Mouse (Mus musculus): ENCODE results near the gene Zscan25. TPM values are rescaled to one million over a fixed set of nuclear protein-coding genes. Genes with fewer than 3 reads are reported as not detected.
"Not testable (repeated sequence)": the region's sequence is repeated elsewhere in the genome, so short reads cannot be mapped to it uniquely, and the experiment has no call there.

Zscan25 gene
- polyA plus RNA-seq, 1 experiment from 2014 or later, result 0.75 TPM

DNA sequence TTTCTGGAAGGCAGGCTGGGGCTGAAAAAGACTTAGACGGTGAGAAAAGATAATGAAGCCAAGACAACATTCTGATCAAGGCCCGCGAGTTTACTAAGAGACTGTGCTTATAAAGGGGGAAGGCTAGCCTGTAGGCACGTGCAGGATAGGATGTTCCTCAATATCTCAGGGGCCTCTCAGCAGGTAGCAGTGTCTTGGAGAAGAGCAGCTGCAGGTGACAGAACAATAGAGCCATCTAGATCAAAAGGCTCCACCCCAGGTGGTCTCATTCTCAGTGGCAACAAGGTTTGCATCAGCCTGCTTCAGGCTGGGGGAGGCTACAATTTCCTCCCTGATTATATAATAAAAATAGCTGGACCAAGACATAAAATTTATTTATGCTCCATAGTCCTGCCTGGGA is 21.5 kb downstream of the Zscan25 start:
- not testable (repeated sequence) for H3K4me1 ChIP-seq; H3K36me3 ChIP-seq; H3K9me3 ChIP-seq; ATAC-seq (ENCODE audit: insufficient number of reproducible peaks, insufficient read depth, low FRiP score, low TSS enrichment); H3K9ac ChIP-seq; H3K4me2 ChIP-seq (replicated peaks); H3K27me3 ChIP-seq; H3K27ac ChIP-seq; H3K4me3 ChIP-seq
- WGBS, result 69% methylated on average over 4 of the region's 4 CpGs

DNA sequence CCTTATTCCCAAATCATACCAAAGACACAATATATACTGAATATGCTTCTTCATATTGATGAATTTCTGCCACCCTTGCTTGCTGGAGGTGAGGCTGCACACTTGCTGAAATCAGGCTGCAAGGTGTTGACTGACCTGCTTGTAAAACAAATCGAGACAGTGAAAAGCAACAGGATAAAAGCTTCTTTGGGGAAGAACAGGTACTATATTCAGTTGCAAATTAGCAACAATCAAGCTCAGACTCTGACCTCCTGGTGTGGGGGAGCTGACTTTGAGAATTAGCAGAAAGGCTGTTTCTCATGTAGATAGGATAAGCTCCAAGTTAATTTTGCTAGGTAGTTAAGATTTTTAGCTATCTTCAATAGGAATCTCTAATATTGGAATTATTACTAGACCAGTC is 22.1 kb downstream of the Zscan25 start:
- ATAC-seq (ENCODE audit: insufficient number of reproducible peaks, insufficient read depth, low FRiP score, low TSS enrichment), result no peak
- no peaks in the 10 kb centered on the region for H3K27me3 ChIP-seq
- no peak overlapping the region for H3K4me3 ChIP-seq
- H3K4me2 ChIP-seq (replicated peaks), result no peak overlapping the region
- H3K4me1 ChIP-seq, result no peaks in the 10 kb centered on the region
- no peak overlapping the region for H3K27ac ChIP-seq
- WGBS, result 67% methylated on average over 1 of the region's 1 CpGs
- no peaks in the 10 kb centered on the region for H3K36me3 ChIP-seq
- H3K9ac ChIP-seq, result no peak overlapping the region
- H3K9me3 ChIP-seq, result no peaks in the 10 kb centered on the region

DNA sequence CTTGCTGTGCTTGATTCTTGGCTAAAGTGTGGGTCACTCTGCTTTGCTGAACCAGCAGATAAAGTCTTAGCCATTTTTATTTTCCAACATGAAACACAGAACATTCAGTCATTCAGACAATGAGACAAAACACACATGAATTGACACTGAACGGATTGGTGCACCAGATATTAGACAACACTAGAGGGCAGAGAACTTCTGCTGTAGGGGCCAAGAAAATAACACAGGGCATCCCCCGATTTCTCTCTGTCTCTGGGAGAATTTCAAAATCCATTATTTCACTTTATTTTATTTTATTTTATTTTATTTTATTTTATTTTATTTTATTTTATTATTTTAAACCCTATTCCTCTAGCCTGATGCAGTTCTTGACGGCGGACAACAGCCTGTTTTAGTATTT is 26.7 kb downstream of the Zscan25 start:
- not testable (repeated sequence) for H3K36me3 ChIP-seq; H3K9ac ChIP-seq; H3K4me2 ChIP-seq (replicated peaks); H3K4me1 ChIP-seq; H3K4me3 ChIP-seq; H3K9me3 ChIP-seq; H3K27ac ChIP-seq; ATAC-seq (ENCODE audit: insufficient number of reproducible peaks, insufficient read depth, low FRiP score, low TSS enrichment); H3K27me3 ChIP-seq
- 88% methylated on average over 4 of the region's 4 CpGs for WGBS

GRCm38 (mm10) chr5:145307811-145308210 is 27.5 kb downstream of the Zscan25 start:
- H3K9me3 ChIP-seq; H3K4me2 ChIP-seq (replicated peaks); H3K36me3 ChIP-seq; ATAC-seq (ENCODE audit: insufficient number of reproducible peaks, insufficient read depth, low FRiP score, low TSS enrichment); H3K4me1 ChIP-seq; H3K9ac ChIP-seq; H3K27ac ChIP-seq; H3K4me3 ChIP-seq; H3K27me3 ChIP-seq: not testable (repeated sequence)
- 81% methylated on average over 3 of the region's 3 CpGs for WGBS

- no peak overlapping the region for H3K4me3 ChIP-seq
Measured at GRCm38 (mm10) chr5:145313845-145314244, 33.5 kb downstream of the Zscan25 start.

DNA sequence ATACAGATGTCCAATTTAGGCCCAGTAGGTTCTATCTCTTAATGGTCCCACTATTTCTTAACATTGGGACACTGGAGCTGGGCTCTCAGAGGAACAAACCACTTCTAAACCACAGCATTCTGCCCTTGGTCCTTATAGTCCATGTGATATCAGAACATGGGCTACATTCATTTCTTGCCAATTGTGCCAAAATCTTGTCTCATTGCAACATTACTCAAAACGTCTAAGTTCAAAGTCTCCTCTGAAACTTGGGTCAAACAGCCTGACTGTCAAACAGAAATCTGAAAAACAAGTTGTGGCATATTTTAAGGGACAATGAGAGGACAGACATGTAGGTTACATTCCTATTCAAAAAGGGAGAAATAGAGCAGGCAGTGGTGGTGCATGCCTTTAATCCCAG is 36.8 kb downstream of the Zscan25 start:
- Histone ChIP-seq H3K27me3 (no peaks in the 10 kb centered on the region), H3K9me3 (peaks cover 9% of the 10 kb centered on the region), H3K4me1 (no peaks in the 10 kb centered on the region), H3K36me3 (no peaks in the 10 kb centered on the region), H3K4me2 (replicated peaks) (no peak overlapping the region), H3K9ac (no peak overlapping the region), H3K27ac (no peak overlapping the region), H3K4me3 (no peak overlapping the region)
- no peak for ATAC-seq (ENCODE audit: insufficient number of reproducible peaks, insufficient read depth, low FRiP score, low TSS enrichment)
- 84% methylated on average over 1 of the region's 1 CpGs for whole genome bisulfite sequencing

More at GRCm38 (mm10) chr5:145313845-145314244, 33.5 kb downstream of the Zscan25 start:
- H3K27ac ChIP-seq, result no peak overlapping the region
- no peak overlapping the region for H3K9ac ChIP-seq
- H3K4me1 ChIP-seq, result no peaks in the 10 kb centered on the region
- no peak for ATAC-seq (ENCODE audit: insufficient number of reproducible peaks, insufficient read depth, low FRiP score, low TSS enrichment)
- no peaks in the 10 kb centered on the region for H3K36me3 ChIP-seq
- H3K27me3 ChIP-seq, result no peaks in the 10 kb centered on the region
- peaks cover 9% of the 10 kb centered on the region for H3K9me3 ChIP-seq
- H3K4me2 ChIP-seq (replicated peaks), result no peak overlapping the region

DNA sequence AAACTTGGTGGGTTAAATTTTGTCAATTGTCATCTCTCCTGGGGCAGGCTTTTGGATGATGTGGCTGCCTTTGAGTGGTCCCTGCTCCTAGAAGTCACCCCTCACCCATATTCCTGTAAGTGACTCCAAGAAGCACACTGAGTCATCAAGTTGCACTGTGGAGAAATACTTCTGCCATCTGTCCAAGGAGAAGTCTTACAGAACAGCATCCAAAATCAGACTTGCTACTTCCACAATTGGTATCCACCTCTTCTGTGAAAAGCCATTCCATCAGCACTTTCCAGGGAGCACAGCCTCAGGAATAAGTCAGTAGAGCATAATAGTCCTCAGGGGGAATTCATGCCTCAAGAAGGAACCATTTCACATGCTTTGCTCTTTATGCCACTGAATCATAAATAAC is 58.5 kb downstream of the Zscan25 start:
- H3K9ac ChIP-seq; H3K36me3 ChIP-seq; ATAC-seq (ENCODE audit: insufficient number of reproducible peaks, insufficient read depth, low FRiP score, low TSS enrichment); H3K4me1 ChIP-seq; H3K4me3 ChIP-seq; H3K9me3 ChIP-seq; H3K4me2 ChIP-seq (replicated peaks); H3K27ac ChIP-seq; H3K27me3 ChIP-seq: not testable (repeated sequence)

Other genes with a start within 250 kb of the Zscan25 start
- gene Gm4871, start 247.7 kb upstream of the Zscan25 start, polyA plus RNA-seq (2016; fragmentation: Nextera tagmentation; extraction: Ambion mirVana), result not detected in 2 replicates
- gene 1700018F24Rik, start 237.5 kb upstream of the Zscan25 start, polyA plus RNA-seq (2016; fragmentation: Nextera tagmentation; extraction: Ambion mirVana), result not detected in 2 replicates
- 158 and 159 TPM in 2 replicates for gene Arpc1a, start 196.7 kb upstream of the Zscan25 start, polyA plus RNA-seq (2016; fragmentation: Nextera tagmentation; extraction: Ambion mirVana)
- gene Kpna7, start 196.5 kb upstream of the Zscan25 start, polyA plus RNA-seq (2016; fragmentation: Nextera tagmentation; extraction: Ambion mirVana), result not detected in 2 replicates
- gene Arpc1b, start 166.3 kb upstream of the Zscan25 start, polyA plus RNA-seq (2016; fragmentation: Nextera tagmentation; extraction: Ambion mirVana), result 132 and 134 TPM in 2 replicates
- gene Pdap1, start 140.3 kb upstream of the Zscan25 start, polyA plus RNA-seq (2016; fragmentation: Nextera tagmentation; extraction: Ambion mirVana), result 129 and 130 TPM in 2 replicates
- 218 and 235 TPM in 2 replicates for gene Bud31, start 140.1 kb upstream of the Zscan25 start, polyA plus RNA-seq (2016; fragmentation: Nextera tagmentation; extraction: Ambion mirVana)
- gene Ptcd1, start 113.4 kb upstream of the Zscan25 start, polyA plus RNA-seq (2016; fragmentation: Nextera tagmentation; extraction: Ambion mirVana), result 21.6 and 22.8 TPM in 2 replicates
- gene Cpsf4, start 113.3 kb upstream of the Zscan25 start, polyA plus RNA-seq (2016; fragmentation: Nextera tagmentation; extraction: Ambion mirVana), result 62.8 and 65.2 TPM in 2 replicates
- 539 and 600 TPM in 2 replicates for gene Atp5j2, start 88.4 kb upstream of the Zscan25 start, polyA plus RNA-seq (2016; fragmentation: Nextera tagmentation; extraction: Ambion mirVana)
- 9.4 and 9.5 TPM in 2 replicates for gene Zkscan14, start 78.6 kb upstream of the Zscan25 start, polyA plus RNA-seq (2016; fragmentation: Nextera tagmentation; extraction: Ambion mirVana)
- gene Zkscan5, start 75.9 kb upstream of the Zscan25 start, polyA plus RNA-seq (2016; fragmentation: Nextera tagmentation; extraction: Ambion mirVana), result 19.5 and 20.3 TPM in 2 replicates
- 36.6 and 39.6 TPM in 2 replicates for gene Zfp655, start 48.8 kb upstream of the Zscan25 start, polyA plus RNA-seq (2016; fragmentation: Nextera tagmentation; extraction: Ambion mirVana)
- not detected in 2 replicates for gene Cyp3a57, start 64.8 kb downstream of the Zscan25 start, polyA plus RNA-seq (2016; fragmentation: Nextera tagmentation; extraction: Ambion mirVana)
- not detected in 2 replicates for gene Cyp3a16, start 189.2 kb downstream of the Zscan25 start, polyA plus RNA-seq (2016; fragmentation: Nextera tagmentation; extraction: Ambion mirVana)

Data from embryonic facial prominence, embryonic 12.5 days (tissue).